Mouse (Mus musculus) bone marrow macrophage, adult 2 months (primary cell): ENCODE results near the gene Nat8.

Source experiments
- CTCF ChIP-seq: IDR thresholded peaks from 2 replicates; pipeline ENCODE4 v1.5.1; 2012; ENCODE audit warnings: low read depth, mild to moderate bottlenecking, low read length, moderate library complexity
- POLR2A ChIP-seq: IDR thresholded peaks from 2 replicates; pipeline ENCODE4 v1.6.1; 2012; ENCODE audit warnings: mild to moderate bottlenecking, low read depth, low read length, borderline replicate concordance

DNA sequence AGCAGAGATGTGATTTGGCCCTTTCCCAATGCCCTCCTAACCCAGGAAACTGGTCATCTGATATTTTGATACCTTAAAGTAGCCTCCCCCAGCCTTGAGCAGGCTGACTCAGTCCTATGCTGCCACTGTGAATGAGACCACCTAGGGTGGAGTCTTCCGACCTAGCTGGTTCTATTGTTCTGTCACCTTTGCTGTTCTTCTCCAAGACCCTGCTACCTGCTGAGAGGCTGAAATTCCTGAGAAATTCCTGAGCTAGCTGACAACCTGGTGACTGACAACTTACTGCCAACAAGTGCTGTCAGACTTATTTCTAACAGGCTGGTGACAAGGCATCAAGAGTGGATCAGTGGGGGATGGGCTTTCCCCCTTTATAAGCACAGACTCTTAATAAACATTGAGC, 13.5 kb downstream of the Nat8 start:
- TF ChIP-seq POLR2A, result no peak
- TF ChIP-seq CTCF, result no peak
